Mouse (Mus musculus) midbrain, postnatal 0 days (tissue): ENCODE data around the gene Eri3. TPM values are rescaled to one million over a fixed set of nuclear protein-coding genes. Genes with fewer than 3 reads are reported as not detected.

Experiments
- ATAC-seq: fragments of 200-750 bp; cut with Nextera tagmentation; 2 replicates; pipeline ENCODE4 v1.8.0; 2017; ENCODE audit warnings: moderate number of reproducible peaks, mild to moderate bottlenecking, moderate TSS enrichment, moderate library complexity; ENCODE audit not compliant: low FRiP score
- DNase-seq: peaks from one replicate; pipeline ENCODE4 v3.0.0-alpha.2; 2015; ENCODE audit warnings: low spot score
- H3K27ac ChIP-seq: fragments of 300-500 bp; sonication (generic); 2 replicates; pipeline ENCODE4 v1.5.1; 2014; ENCODE audit warnings: low read depth, mild to moderate bottlenecking, low read length, mixed read lengths
- H3K27me3 ChIP-seq: fragments of 300-500 bp; sonication (generic); 2 replicates; pipeline ENCODE4 v1.6.1; 2014; ENCODE audit warnings: low read length, control low read depth, mixed read lengths; ENCODE audit not compliant: insufficient read depth
- H3K36me3 ChIP-seq: fragments of 300-500 bp; sonication (generic); 2 replicates; pipeline ENCODE4 v1.6.1; 2014; ENCODE audit warnings: low read length, control low read depth, mixed read lengths; ENCODE audit not compliant: insufficient read depth
- H3K4me1 ChIP-seq: fragments of 300-500 bp; sonication (generic); 2 replicates; pipeline ENCODE4 v1.6.1; 2014; ENCODE audit warnings: mild to moderate bottlenecking, control low read depth, antibody characterized with exemption, low read length, mixed read lengths; ENCODE audit not compliant: insufficient read depth
- H3K4me2 ChIP-seq: fragments of 300-500 bp; sonication (generic); 2 replicates; pipeline ENCODE4 v1.6.1; 2014; ENCODE audit warnings: low read depth, mild to moderate bottlenecking, low read length, mixed read lengths; ENCODE audit not compliant: poor library complexity, severe bottlenecking
- H3K4me3 ChIP-seq: fragments of 300-500 bp; sonication (generic); 2 replicates; pipeline ENCODE4 v1.5.1; 2014; ENCODE audit warnings: low read depth, mild to moderate bottlenecking, low read length, moderate library complexity
- H3K9ac ChIP-seq: fragments of 300-500 bp; sonication (generic); replicated peaks from 2 replicates; pipeline ENCODE4 v1.6.1; 2014; ENCODE audit warnings: mild to moderate bottlenecking, low read length, moderate library complexity, mixed read lengths; ENCODE audit not compliant: poor library complexity, severe bottlenecking
- H3K9me3 ChIP-seq: fragments of 300-500 bp; sonication (generic); 2 replicates; pipeline ENCODE4 v1.6.1; 2016; ENCODE audit warnings: low read length, control low read depth
- CTCF ChIP-seq: IDR thresholded peaks from 2 replicates; pipeline ENCODE4 v1.5.1; 2016; ENCODE audit warnings: antibody characterized with exemption, mild to moderate bottlenecking
- WGBS: fragments of 180-500 bp; shearing (Covaris S2); extraction: QIAGEN DNeasy Blood & Tissue Kit; methylation state at CpG from one replicate; pipeline ENCODE4 v1.1.7; 2014; 5-methylcytosine and 5-hydroxymethylcytosine counted together
- polyA plus RNA-seq: library from polyadenylated mRNA; unstranded; fragments of >200 nt; fragmentation: Nextera tagmentation; extraction: Ambion mirVana; gene quantifications from 2 replicates; pipeline ENCODE4 v1.2.1, GENCODE M21; 2015
- total RNA-seq: library from RNA; depleted of rRNA; stranded (reverse); fragments of >200 nt; gene quantifications from 2 replicates; pipeline ENCODE4 v1.2.3, GENCODE M21; 2014

The Eri3 gene
- total and polyA plus RNA-seq, 2 experiments from 2014 or later, result 291 to 323 TPM

- no peaks in the 10 kb centered on the region for H3K27me3 ChIP-seq
- peak; percentile 44 for DNase-seq
- no peak overlapping the region for H3K9ac ChIP-seq
- peaks cover 5% of the 10 kb centered on the region; the same call in 1 of the 2 replicates for H3K4me1 ChIP-seq
- 10% methylated on average over 10 of the region's 10 CpGs for WGBS
- no peak overlapping the region for H3K4me3 ChIP-seq
- 0 out of 2 replicates have a peak, but pooled peaks have one; percentile 8 for ATAC-seq
- no peaks in the 10 kb centered on the region for H3K9me3 ChIP-seq
- H3K27ac ChIP-seq, result no peak overlapping the region
- no peak overlapping the region for H3K4me2 ChIP-seq
- peaks cover 4% of the 10 kb centered on the region for H3K36me3 ChIP-seq
- no peak for TF ChIP-seq CTCF
Observed at GRCm38 (mm10) chr4:117654016-117654702, 104.0 kb downstream of the Eri3 start.

GRCm38 (mm10) chr4:117654703-117655499 lies 104.7 kb downstream of the Eri3 start:
- Histone ChIP-seq H3K4me1 (peaks cover 5% of the 10 kb centered on the region; the same call in 1 of the 2 replicates), H3K27me3 (no peaks in the 10 kb centered on the region), H3K9ac (no peak overlapping the region), H3K36me3 (peaks cover 5% of the 10 kb centered on the region), H3K4me2 (no peak overlapping the region), H3K27ac (no peak overlapping the region), H3K9me3 (no peaks in the 10 kb centered on the region), H3K4me3 (no peak overlapping the region)
- DNase-seq (no peak), ATAC-seq (no peak)
- 53% methylated on average over 9 of the region's 9 CpGs for WGBS
- TF ChIP-seq CTCF, result no peak

- DNase-seq, result no peak
- 43% methylated on average over 5 of the region's 5 CpGs for WGBS
- Histone ChIP-seq H3K36me3 (peaks cover 4% of the 10 kb centered on the region; the same call in 1 of the 2 replicates), H3K27ac (no peak overlapping the region), H3K9ac (no peak overlapping the region), H3K4me3 (no peak overlapping the region), H3K9me3 (no peaks in the 10 kb centered on the region), H3K4me2 (no peak overlapping the region), H3K27me3 (no peaks in the 10 kb centered on the region), H3K4me1 (peaks cover 5% of the 10 kb centered on the region; the same call in 1 of the 2 replicates)
- no peak for ATAC-seq
- no peak for TF ChIP-seq CTCF
Observed at GRCm38 (mm10) chr4:117655500-117655863, 105.3 kb downstream of the Eri3 start.

GRCm38 (mm10) chr4:117656961-117657360 lies 106.8 kb downstream of the Eri3 start:
- no peak overlapping the region for H3K27ac ChIP-seq
- no peaks in the 10 kb centered on the region for H3K9me3 ChIP-seq
- H3K4me3 ChIP-seq, result no peak overlapping the region
- H3K27me3 ChIP-seq, result no peaks in the 10 kb centered on the region
- 18% methylated on average over 6 of the region's 6 CpGs for WGBS
- no peak for DNase-seq
- no peak overlapping the region for H3K9ac ChIP-seq
- H3K36me3 ChIP-seq, result peaks cover 4% of the 10 kb centered on the region; the same call in 1 of the 2 replicates
- peaks cover 5% of the 10 kb centered on the region; the same call in 1 of the 2 replicates for H3K4me1 ChIP-seq
- H3K4me2 ChIP-seq, result no peak overlapping the region
- no peak for TF ChIP-seq CTCF
- ATAC-seq, result no peak

GRCm38 (mm10) chr4:117657646-117658045 lies 107.5 kb downstream of the Eri3 start:
- H3K27ac ChIP-seq, result no peak overlapping the region
- 61% methylated on average over 4 of the region's 4 CpGs for WGBS

More at GRCm38 (mm10) chr4:117657646-117658045, 107.5 kb downstream of the Eri3 start:
- DNase-seq (no peak), ATAC-seq (no peak)
- H3K36me3 ChIP-seq, result peaks cover 4% of the 10 kb centered on the region; the same call in 1 of the 2 replicates
- TF ChIP-seq CTCF, result no peak
- no peaks in the 10 kb centered on the region for H3K27me3 ChIP-seq
- H3K9ac ChIP-seq, result no peak overlapping the region
- no peak overlapping the region for H3K4me3 ChIP-seq
- H3K4me1 ChIP-seq, result peaks cover 5% of the 10 kb centered on the region; the same call in 1 of the 2 replicates
- no peak overlapping the region for H3K4me2 ChIP-seq
- H3K9me3 ChIP-seq, result no peaks in the 10 kb centered on the region
